Mouse (Mus musculus): ENCODE data around the gene Arhgef6. TPM values are rescaled to one million over a fixed set of nuclear protein-coding genes. Genes with fewer than 3 reads are reported as not detected.

The Arhgef6 gene
- total and polyA plus RNA-seq, 2 experiments = 1.8 to 5.3 TPM

GRCm38 (mm10) chrX:57183359-57183758 is 155.2 kb downstream of the Arhgef6 start:
- no peak overlapping the region for H3K27ac ChIP-seq (replicated peaks; ENCODE audit: insufficient read depth, low read depth, low read length)
- no peaks in the 10 kb centered on the region for H3K4me1 ChIP-seq (ENCODE audit: control insufficient read depth, insufficient read depth, low read length)
- TF ChIP-seq POLR2A (IDR thresholded peaks at IDR 0.05; ENCODE audit: extremely low read depth, insufficient read depth, low read length) (no peak), CTCF (IDR thresholded peaks at IDR 0.05; ENCODE audit: low read depth, low read length) (no peak)
- H3K79me2 ChIP-seq (ENCODE audit: control insufficient read depth, insufficient read depth, low read length) = no peaks in the 10 kb centered on the region
- DNase-seq (ENCODE audit: extremely low read depth, low read depth, low spot score) = no peak
- no peaks in the 10 kb centered on the region for H3K27me3 ChIP-seq (ENCODE audit: control insufficient read depth, insufficient read depth, low read length)
- no peaks in the 10 kb centered on the region for H3K36me3 ChIP-seq (ENCODE audit: control insufficient read depth, insufficient read depth, low read length)
- WGBS = 91% methylated on average over 3 of the region's 3 CpGs
- no peak overlapping the region for H3K4me3 ChIP-seq (ENCODE audit: insufficient read depth, low read depth, low read length)
- no peak overlapping the region for H3K9ac ChIP-seq (ENCODE audit: low read depth, low read length)

- WGBS = 64% methylated on average over 2 of the region's 2 CpGs
- H3K4me3 ChIP-seq (ENCODE audit: insufficient read depth, low read depth, low read length) = no peak overlapping the region
- no peak for DNase-seq (ENCODE audit: extremely low read depth, low read depth, low spot score)
- no peaks in the 10 kb centered on the region for H3K79me2 ChIP-seq (ENCODE audit: control insufficient read depth, insufficient read depth, low read length)
- TF ChIP-seq CTCF (IDR thresholded peaks at IDR 0.05; ENCODE audit: low read depth, low read length) (no peak), POLR2A (IDR thresholded peaks at IDR 0.05; ENCODE audit: extremely low read depth, insufficient read depth, low read length) (no peak)
- no peak overlapping the region for H3K9ac ChIP-seq (ENCODE audit: low read depth, low read length)
- H3K4me1 ChIP-seq (ENCODE audit: control insufficient read depth, insufficient read depth, low read length) = no peaks in the 10 kb centered on the region
- no peaks in the 10 kb centered on the region for H3K36me3 ChIP-seq (ENCODE audit: control insufficient read depth, insufficient read depth, low read length)
- H3K27ac ChIP-seq (replicated peaks; ENCODE audit: insufficient read depth, low read depth, low read length) = no peak overlapping the region
- H3K27me3 ChIP-seq (ENCODE audit: control insufficient read depth, insufficient read depth, low read length) = no peaks in the 10 kb centered on the region
Observed at GRCm38 (mm10) chrX:57182470-57182869, 156.1 kb downstream of the Arhgef6 start.

Other genes starting within 250 kb of the Arhgef6 start
- gene Cd40lg, start 126.6 kb downstream of the Arhgef6 start, total RNA-seq (2014; rRNA removed) = 0.07 and 0.18 TPM in 2 replicates
- gene Cd40lg, start 126.6 kb downstream of the Arhgef6 start, polyA plus RNA-seq (2012; rRNA removed) = 0.11 TPM in 1 of 2 replicates, not detected in the other
- gene Rbmx, start 54.3 kb upstream of the Arhgef6 start, total RNA-seq (2014; rRNA removed) = 12.4 and 14.6 TPM in 2 replicates
- 4.9 and 6.2 TPM in 2 replicates for gene Rbmx, start 54.3 kb upstream of the Arhgef6 start, polyA plus RNA-seq (2012; rRNA removed)
- not detected in 2 replicates for gene Gm364, start 70.4 kb upstream of the Arhgef6 start, total RNA-seq (2014; rRNA removed)
- gene Gm364, start 70.4 kb upstream of the Arhgef6 start, polyA plus RNA-seq (2012; rRNA removed) = not detected in 2 replicates
- not detected in 2 replicates for gene Gpr101, start 165.0 kb upstream of the Arhgef6 start, total RNA-seq (2014; rRNA removed)
- gene Gpr101, start 165.0 kb upstream of the Arhgef6 start, polyA plus RNA-seq (2012; rRNA removed) = not detected in 2 replicates

Data from liver, adult 2 months (tissue).